22 mouse cellular contexts compared by ENCODE assay signal in genomic region chr15:101296091-101296490, GRCm38 (mm10). TPM values are rescaled to one million over a fixed set of nuclear protein-coding genes. Genes with fewer than 3 reads are reported as not detected.
DNase-seq lines count a peak whose midpoint lies in the region; ATAC-seq and TF ChIP-seq lines count a peak whose summit lies in the region.
"Had no signal": no experiment of that assay in that cellular context is flagged by ENCODE, and none has a peak within 500 bp of the region (broad histone marks: within the 10 kb centered on the region; RNA-seq: fewer than 3 reads in every experiment).

No protein-coding gene starts in this region.

- H3K27ac ChIP-seq in heart, embryonic 15.5 days: peak overlapping the region; percentile 53; the same call in 1 of the 2 replicates
- H3K27ac ChIP-seq in kidney, embryonic 16.5 days (ENCODE audit: low read length): peak overlapping the region; percentile 91; the same call in 1 of the 2 replicates
- peak overlapping the region; percentile 66 for H3K27ac ChIP-seq in lung, postnatal 0 days (ENCODE audit: low read length)
- H3K27ac ChIP-seq: embryonic facial prominence, embryonic 15.5 days; hindbrain, embryonic 12.5 days; left cerebral cortex, adult 2 months; midbrain, embryonic 12.5 days; neural tube, embryonic 15.5 days had no signal

- H3K36me3 ChIP-seq in heart, embryonic 15.5 days: peaks cover 10% of the 10 kb centered on the region; the same call in 1 of the 2 replicates
- peaks cover 11% of the 10 kb centered on the region; the same call in 1 of the 2 replicates for H3K36me3 ChIP-seq in kidney, embryonic 16.5 days (ENCODE audit: insufficient read depth, low read length)
- H3K36me3 ChIP-seq in lung, postnatal 0 days (ENCODE audit: insufficient read depth, low read length): no peaks in the 10 kb centered on the region

- TF ChIP-seq EP300 in lung, postnatal 0 days (IDR thresholded peaks at IDR 0.05): no peak

- ATAC-seq in heart, embryonic 15.5 days (replicated peaks; ENCODE audit: insufficient number of reproducible peaks, insufficient read depth, low FRiP score, low read depth): no peak
- ATAC-seq in kidney, embryonic 16.5 days (ENCODE audit: low FRiP score, low TSS enrichment): no peak
- ATAC-seq in lung, postnatal 0 days: no peak
- ATAC-seq: forebrain, embryonic 14.5 days; intestine, postnatal 0 days had no signal

- no peaks in the 10 kb centered on the region for H3K27me3 ChIP-seq in heart, embryonic 15.5 days
- no peaks in the 10 kb centered on the region for H3K27me3 ChIP-seq in kidney, embryonic 16.5 days (ENCODE audit: insufficient read depth, low read length)
- H3K27me3 ChIP-seq in lung, postnatal 0 days (replicated peaks; ENCODE audit: insufficient read depth, low read length): no peaks in the 10 kb centered on the region
- H3K27me3 ChIP-seq: embryonic facial prominence, embryonic 15.5 days; hindbrain, embryonic 12.5 days; neural tube, embryonic 15.5 days had no signal

- WGBS in heart, embryonic 15.5 days: 67% methylated on average over 11 of the region's 11 CpGs
- 76% methylated on average over 11 of the region's 11 CpGs for WGBS in kidney, embryonic 16.5 days
- 61% methylated on average over 11 of the region's 11 CpGs for WGBS in lung, postnatal 0 days

- TF ChIP-seq CTCF in lung, postnatal 0 days (IDR thresholded peaks at IDR 0.05): no peak

- peaks cover 36% of the 10 kb centered on the region for H3K4me1 ChIP-seq in heart, embryonic 15.5 days (replicated peaks)
- peaks cover 38% of the 10 kb centered on the region for H3K4me1 ChIP-seq in kidney, embryonic 16.5 days (ENCODE audit: insufficient read depth, low read length)
- H3K4me1 ChIP-seq in lung, postnatal 0 days (ENCODE audit: insufficient read depth, low read depth, low read length): no peaks in the 10 kb centered on the region

- no peak for DNase-seq in heart, adult 8-10 months (ENCODE audit: low spot score)
- DNase-seq in kidney, adult 18-20 months: no peak
- DNase-seq in lung, postnatal 0 days (ENCODE audit: low spot score): no peak
- no peak for DNase-seq in lung, postnatal 4 days
- DNase-seq in testis, postnatal 14 days (ENCODE audit: low spot score): no peak
- DNase-seq: adrenal gland, adult 2 months; cerebellum, adult 11 months; cerebellum, adult 9-11 months; kidney, postnatal 36 days; layer of hippocampus, adult 9-11 months had no signal

- H3K9me3 ChIP-seq in heart, embryonic 15.5 days (replicated peaks): no peaks in the 10 kb centered on the region
- no peaks in the 10 kb centered on the region for H3K9me3 ChIP-seq in kidney, embryonic 16.5 days (ENCODE audit: low read length)
- no peaks in the 10 kb centered on the region for H3K9me3 ChIP-seq in lung, postnatal 0 days (ENCODE audit: low read length)
- H3K9me3 ChIP-seq: embryonic facial prominence, embryonic 15.5 days; hindbrain, embryonic 12.5 days; midbrain, embryonic 12.5 days; neural tube, embryonic 15.5 days had no signal

- no peak overlapping the region for H3K4me3 ChIP-seq in heart, embryonic 15.5 days
- H3K4me3 ChIP-seq in kidney, embryonic 16.5 days (ENCODE audit: low read length): no peak overlapping the region
- H3K4me3 ChIP-seq in lung, postnatal 0 days (ENCODE audit: low read depth, low read length): no peak overlapping the region
- H3K4me3 ChIP-seq: embryonic facial prominence, embryonic 15.5 days; hindbrain, embryonic 12.5 days; left cerebral cortex, adult 2 months; midbrain, embryonic 12.5 days; neural tube, embryonic 15.5 days had no signal

- H3K9ac ChIP-seq in heart, embryonic 15.5 days: no peak overlapping the region
- H3K9ac ChIP-seq in kidney, embryonic 16.5 days (replicated peaks; ENCODE audit: low read length): no peak overlapping the region
- H3K9ac ChIP-seq in lung, postnatal 0 days (replicated peaks; ENCODE audit: low read depth): no peak overlapping the region
- H3K9ac ChIP-seq: embryonic facial prominence, embryonic 15.5 days; hindbrain, embryonic 12.5 days; midbrain, embryonic 12.5 days; neural tube, embryonic 15.5 days had no signal

- H3K4me2 ChIP-seq in heart, embryonic 15.5 days: no peak overlapping the region
- H3K4me2 ChIP-seq in kidney, embryonic 16.5 days (replicated peaks; ENCODE audit: low read depth, low read length): no peak overlapping the region
- H3K4me2 ChIP-seq in lung, postnatal 0 days (replicated peaks; ENCODE audit: low read depth, low read length): no peak overlapping the region; the same call in 1 of the 2 replicates
- H3K4me2 ChIP-seq: embryonic facial prominence, embryonic 15.5 days; hindbrain, embryonic 12.5 days; midbrain, embryonic 12.5 days; neural tube, embryonic 15.5 days had no signal

RNA-seq across cellular contexts. Expression of gene 6030408B16Rik, which starts 3.1 kb away (rescaled TPM):
- polyA plus RNA-seq in heart, embryonic 15.5 days (2015; fragmentation: Nextera tagmentation; extraction: Ambion mirVana): 3.1 and 4.8 TPM in 2 replicates
- 1 to 10 TPM in 3 of 4 experiments, under 1 TPM in 1; 0.54 to 2.1 (median 1.1) TPM for total RNA-seq in heart, adult 8-10 months (2022)
- 23.2 and 23.9 TPM in 2 replicates for polyA plus RNA-seq in kidney, embryonic 16.5 days (2015; fragmentation: Nextera tagmentation; extraction: Ambion mirVana)
- 74.9 and 82.4 TPM in 2 replicates for polyA plus RNA-seq in lung, postnatal 0 days (2015; fragmentation: Nextera tagmentation; extraction: Ambion mirVana)
- total RNA-seq: common myeloid progenitor, adult 5-6 weeks; gastrocnemius, adult 8-10 months; liver, adult 2 months had no signal
- polyA plus RNA-seq: liver, adult 2 months had no signal

RNA-seq across cellular contexts. Expression of gene Atg101, which starts 12.0 kb away (rescaled TPM):
- 52.0 and 59.9 TPM in 2 replicates for polyA plus RNA-seq in heart, embryonic 15.5 days (2015; fragmentation: Nextera tagmentation; extraction: Ambion mirVana)
- total RNA-seq in heart, adult 8-10 months (2022): 10 to 100 TPM; 21.1 to 25.4 (median 21.4) TPM
- 78.2 and 87.0 TPM in 2 replicates for polyA plus RNA-seq in kidney, embryonic 16.5 days (2015; fragmentation: Nextera tagmentation; extraction: Ambion mirVana)
- 73.1 and 74.2 TPM in 2 replicates for polyA plus RNA-seq in lung, postnatal 0 days (2015; fragmentation: Nextera tagmentation; extraction: Ambion mirVana)

RNA-seq across cellular contexts. Expression of gene Nr4a1, which starts 42.0 kb away (rescaled TPM):
- polyA plus RNA-seq in heart, embryonic 15.5 days (2015; fragmentation: Nextera tagmentation; extraction: Ambion mirVana): 10.6 and 12.5 TPM in 2 replicates
- total RNA-seq in heart, adult 8-10 months (2022): 10 to 100 TPM in 3 of 4 experiments, 1 to 10 TPM in 1; 7.0 to 23.9 (median 12.6) TPM
- 10.8 and 11.9 TPM in 2 replicates for polyA plus RNA-seq in kidney, embryonic 16.5 days (2015; fragmentation: Nextera tagmentation; extraction: Ambion mirVana)
- 7.8 and 11.8 TPM in 2 replicates for polyA plus RNA-seq in lung, postnatal 0 days (2015; fragmentation: Nextera tagmentation; extraction: Ambion mirVana)
